Mouse (Mus musculus) splenic B cell, adult 2 months (primary cell): ENCODE measurements around the gene Gm11020.
"Not testable (repeated sequence)": the region's sequence is repeated elsewhere in the genome, so short reads cannot be mapped to it uniquely, and the experiment has no call there.

Experiments
- DNase-seq: peaks from one replicate; pipeline ENCODE4 v3.0.0-alpha.2; 2011; ENCODE audit warnings: low read depth, low spot score
- H3K27me3 ChIP-seq: 2 replicates; pipeline ENCODE4 v1.6.1; 2012; ENCODE audit warnings: mild to moderate bottlenecking, low read length, moderate library complexity, mixed read lengths; ENCODE audit not compliant: control insufficient read depth, poor library complexity, insufficient read depth, severe bottlenecking
- H3K36me3 ChIP-seq: 2 replicates; pipeline ENCODE4 v1.6.1; 2012; ENCODE audit warnings: mild to moderate bottlenecking, low read length, moderate library complexity, mixed read lengths; ENCODE audit not compliant: control insufficient read depth, poor library complexity, insufficient read depth, severe bottlenecking

Gm11020 gene

DNA sequence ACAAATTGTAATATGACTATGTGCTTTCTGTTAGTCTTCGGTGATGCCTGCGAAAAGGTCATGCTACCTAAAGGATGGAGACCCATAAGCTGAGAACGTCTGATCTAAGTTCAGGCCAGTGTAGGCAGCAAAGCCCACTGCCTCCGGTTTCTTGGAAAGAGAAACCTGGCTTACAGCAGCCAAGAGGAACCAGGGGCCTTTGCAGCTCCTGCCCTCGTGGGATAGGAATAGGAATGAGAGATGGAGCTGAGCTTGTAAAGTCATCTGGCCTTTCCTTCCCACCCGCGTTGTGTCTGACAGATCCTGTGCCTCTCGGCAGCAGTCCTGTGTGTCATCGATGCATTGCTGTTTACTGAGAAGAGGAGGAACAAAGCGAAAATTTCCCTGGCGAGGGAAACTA, at the start of gene Gm11020:
TSS of gene Gm11020 (plus strand) at position 301 of the 400 bp plus-strand sequence.
- DNase-seq, H3K36me3 ChIP-seq, H3K27me3 ChIP-seq: not testable (repeated sequence)

DNA sequence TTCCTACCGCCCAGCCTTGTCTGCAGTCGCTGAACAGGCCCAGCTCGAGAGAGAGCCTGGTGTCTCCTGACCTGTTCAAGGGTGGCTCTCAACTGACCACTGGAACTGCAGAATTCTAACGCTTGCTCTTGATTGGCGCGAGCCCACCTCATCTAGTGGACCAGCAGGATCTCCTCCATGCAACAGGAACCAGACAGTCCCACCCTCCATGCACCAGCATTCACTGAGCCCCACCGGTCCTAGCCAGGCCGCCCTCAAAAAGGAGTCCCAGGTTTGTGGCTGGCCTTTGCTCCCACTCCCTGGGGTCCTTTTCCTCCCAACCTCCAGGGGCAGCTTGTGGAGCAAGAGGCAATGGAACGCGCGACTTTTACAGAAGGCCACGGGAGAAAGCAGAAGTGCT, 28.3 kb upstream of the Gm11020 start, which contains the start of gene Cmtm2a:
TSS of gene Cmtm2a (minus strand) at position 101 of the 400 bp plus-strand sequence.
- not testable (repeated sequence) for H3K27me3 ChIP-seq, DNase-seq, H3K36me3 ChIP-seq

DNA sequence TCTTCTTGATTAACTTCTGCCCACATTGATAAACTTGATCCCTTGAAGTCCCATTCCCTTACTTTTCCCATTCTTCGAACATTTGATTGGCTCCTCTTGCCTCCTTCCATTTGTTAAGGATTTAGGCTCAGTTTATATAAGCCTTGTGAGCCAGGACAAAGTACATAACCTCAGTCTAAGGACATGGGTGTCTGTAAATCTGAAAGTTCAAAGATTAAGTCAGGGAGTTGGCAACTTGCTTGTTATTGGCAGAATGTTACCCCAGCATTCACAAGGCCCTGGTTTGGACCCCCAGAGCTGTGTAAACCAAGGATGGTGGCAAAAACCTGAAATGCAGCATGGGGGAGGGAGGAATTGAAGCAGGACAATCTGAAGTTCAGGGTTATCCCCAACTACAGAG, 27.0 kb upstream of the Gm11020 start:
- no peaks in the 10 kb centered on the region for H3K36me3 ChIP-seq
- no peaks in the 10 kb centered on the region for H3K27me3 ChIP-seq
- DNase-seq: no peak

DNA sequence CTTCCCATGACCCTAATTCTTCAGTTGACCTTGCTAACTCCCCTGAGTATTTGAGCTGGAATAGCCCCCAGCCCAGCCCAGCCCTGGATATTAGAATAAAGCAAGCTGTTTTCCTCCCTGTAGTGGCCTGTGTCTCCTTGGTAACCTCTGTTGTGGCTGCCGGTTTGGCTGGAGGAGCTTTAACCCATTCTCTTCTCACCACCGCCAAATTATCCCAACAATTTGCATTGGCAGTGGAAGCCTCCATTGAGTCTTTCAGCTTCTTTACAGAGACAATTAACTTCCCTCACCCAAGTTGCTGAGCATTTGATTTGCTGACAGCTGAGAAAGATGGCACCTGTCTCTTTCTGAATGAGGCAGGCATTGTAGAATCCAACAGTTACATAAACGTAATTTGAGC, 19.8 kb upstream of the Gm11020 start:
- H3K27me3 ChIP-seq, DNase-seq, H3K36me3 ChIP-seq: not testable (repeated sequence)

DNA sequence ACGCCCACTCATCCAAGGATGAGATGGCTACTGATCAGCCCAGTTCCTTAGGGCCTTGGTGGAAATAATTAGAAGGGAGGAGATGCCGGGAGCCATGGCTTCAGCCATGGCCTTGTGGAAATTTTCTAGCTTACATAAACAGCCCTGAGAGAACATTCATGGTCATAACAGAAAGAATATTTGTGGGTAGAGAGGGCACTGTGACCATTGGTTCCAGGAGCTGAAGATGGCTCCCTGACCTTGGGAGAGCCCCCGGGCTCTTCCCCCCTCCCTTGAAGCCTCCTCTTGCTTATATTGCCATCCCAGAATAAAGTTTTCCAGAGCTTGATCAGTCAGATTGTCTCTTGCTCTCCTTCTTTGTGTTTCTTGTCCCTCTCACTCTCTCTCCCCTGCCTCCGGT, 18.8 kb upstream of the Gm11020 start:
- DNase-seq, H3K27me3 ChIP-seq: not testable (repeated sequence)

DNA sequence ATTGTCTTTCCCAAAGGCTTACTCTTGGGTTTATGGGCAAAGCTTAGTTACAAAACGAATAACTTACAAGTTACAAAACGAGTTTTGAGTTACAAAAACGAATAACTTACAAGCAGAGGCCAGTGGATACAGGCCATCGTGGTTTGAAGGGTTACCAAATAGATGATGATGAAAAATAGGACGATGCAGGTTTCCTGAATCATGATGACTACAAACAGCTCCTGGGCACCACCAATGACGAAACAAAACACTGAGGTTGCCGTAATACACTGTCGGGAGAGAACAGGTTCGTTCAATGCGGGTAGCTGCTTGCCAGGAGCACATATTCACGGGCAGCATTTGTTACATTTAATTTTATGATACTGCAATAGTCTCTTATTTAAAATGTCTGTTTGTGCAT, 16.4 kb upstream of the Gm11020 start:
- Histone ChIP-seq H3K27me3 (no peaks in the 10 kb centered on the region), H3K36me3 (no peaks in the 10 kb centered on the region)
- DNase-seq: no peak

More for the DNA sequence above, 18.8 kb upstream of the Gm11020 start:
- H3K36me3 ChIP-seq: not testable (repeated sequence)

DNA sequence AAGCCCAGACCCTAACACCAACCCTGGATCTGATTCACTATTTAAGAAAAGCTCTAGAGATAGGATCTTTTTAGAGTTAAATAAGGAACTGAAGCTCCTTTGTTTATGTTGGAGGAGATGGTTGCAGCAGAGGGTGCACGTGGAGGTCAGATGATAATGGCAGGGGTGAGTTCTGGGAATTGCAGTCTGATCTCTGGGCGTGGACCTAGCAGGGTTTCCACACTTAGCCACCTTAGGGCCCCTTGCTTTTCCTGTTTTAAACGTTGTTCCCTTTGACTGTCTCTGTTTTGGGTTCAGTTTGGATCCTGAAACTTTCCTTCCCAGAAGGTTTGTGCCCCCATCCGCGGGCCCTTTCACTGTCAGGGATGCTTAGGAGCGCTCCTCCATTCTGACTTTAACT, 13.0 kb upstream of the Gm11020 start:
- H3K36me3 ChIP-seq, DNase-seq, H3K27me3 ChIP-seq: not testable (repeated sequence)

DNA sequence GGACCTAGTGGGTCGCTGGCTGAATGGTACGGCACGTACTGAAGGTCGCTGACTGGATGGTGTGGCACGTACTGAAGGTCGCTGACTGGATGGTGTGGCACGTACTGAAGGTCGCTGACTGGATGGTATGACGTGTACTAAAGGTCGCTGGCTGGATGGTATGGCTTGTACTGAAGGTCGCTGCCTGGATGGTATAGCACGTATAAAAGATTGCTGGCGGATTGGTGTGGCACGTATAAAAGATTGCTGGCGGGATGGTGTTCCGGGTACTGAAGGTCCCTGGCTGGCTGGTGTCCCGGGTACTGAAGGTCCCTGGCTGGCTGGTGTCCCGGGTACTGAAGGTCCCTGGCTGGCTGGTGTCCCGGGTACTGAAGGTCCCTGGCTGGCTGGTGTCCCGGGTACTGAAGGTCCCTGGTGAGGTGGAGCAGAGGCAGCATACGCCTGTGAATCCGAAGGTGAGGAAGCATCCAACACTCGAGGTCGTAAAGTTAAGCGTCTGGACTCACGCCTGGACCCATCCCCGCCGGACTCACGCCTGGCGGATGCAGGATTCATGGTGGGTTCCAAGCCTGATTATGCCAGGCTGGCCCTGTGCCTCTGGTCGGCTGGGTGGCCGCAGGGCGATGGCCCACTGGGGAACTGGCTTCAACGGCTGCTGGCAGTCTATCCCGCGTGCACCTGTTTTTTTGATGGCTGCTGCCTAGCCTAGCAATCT, 11.8 kb upstream of the Gm11020 start, which contains the start of the genes Gm45711 and Cmtm1:
TSS of gene Gm45711 (minus strand) at position 641 of the 715 bp plus-strand sequence.
TSS of gene Cmtm1 (minus strand) at position 705 of the 715 bp plus-strand sequence.
- H3K27me3 ChIP-seq, DNase-seq, H3K36me3 ChIP-seq: not testable (repeated sequence)

DNA sequence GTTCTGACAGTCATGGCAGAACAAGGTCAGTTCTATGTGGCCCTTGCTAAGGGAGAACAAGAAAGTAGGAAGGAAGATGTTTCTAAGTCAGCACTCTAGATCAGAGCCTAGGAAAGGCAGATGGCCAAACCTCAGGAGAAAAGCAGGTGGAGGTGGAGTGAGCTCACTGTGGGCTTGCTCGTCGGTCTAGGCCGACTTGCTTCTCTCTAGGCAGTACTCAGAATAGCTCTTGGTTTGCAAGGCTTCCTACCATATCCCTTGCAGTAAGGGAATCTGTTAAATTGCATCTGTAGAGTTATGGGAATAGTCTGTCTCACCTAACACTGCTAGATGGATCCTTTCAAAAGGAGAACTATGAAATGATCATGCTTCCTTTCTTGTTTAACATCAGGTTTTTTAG, 9.3 kb upstream of the Gm11020 start:
- not testable (repeated sequence) for H3K27me3 ChIP-seq, DNase-seq, H3K36me3 ChIP-seq

DNA sequence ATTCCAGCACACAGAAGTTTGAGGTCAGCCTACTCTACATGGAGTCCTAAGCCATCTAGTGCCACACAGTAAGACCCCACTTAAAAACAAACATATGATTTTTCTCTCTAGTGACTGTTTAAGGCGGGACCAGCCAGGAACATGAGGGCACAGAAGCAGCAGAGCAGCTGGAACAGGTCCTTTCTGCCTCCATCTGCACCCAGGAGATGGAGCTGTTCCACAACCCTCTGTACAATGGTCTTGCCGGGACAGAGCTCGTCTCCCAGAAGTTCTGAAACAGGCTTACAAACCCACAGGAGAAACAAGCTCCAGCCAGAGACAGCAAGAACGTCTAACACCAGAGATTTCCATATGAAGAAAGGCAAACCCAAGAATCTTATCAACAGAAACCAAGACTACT, 8.1 kb upstream of the Gm11020 start:
- H3K36me3 ChIP-seq: no peaks in the 10 kb centered on the region
- no peaks in the 10 kb centered on the region for H3K27me3 ChIP-seq
- no peak for DNase-seq

DNA sequence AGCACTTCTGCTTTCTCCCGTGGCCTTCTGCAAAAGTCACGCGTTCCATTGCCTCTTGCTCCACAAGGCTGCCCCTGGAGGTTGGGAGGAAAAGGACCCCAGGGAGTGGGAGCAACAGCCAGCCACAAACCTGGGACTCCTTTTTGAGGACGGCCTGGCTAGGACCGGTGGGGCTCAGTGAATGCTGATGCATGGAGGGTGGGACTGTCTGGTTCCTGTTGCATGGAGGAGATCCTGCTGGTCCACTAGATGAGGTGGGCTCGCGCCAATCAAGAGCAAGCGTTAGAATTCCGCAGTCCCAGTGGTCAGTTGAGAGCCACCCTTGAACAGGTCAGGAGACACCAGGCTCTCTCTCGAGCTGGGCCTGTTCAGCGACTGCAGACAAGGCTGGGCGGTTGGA, 563 bp downstream of the Gm11020 start, which contains the start of gene Cmtm2b:
TSS of gene Cmtm2b (plus strand) at position 301 of the 400 bp plus-strand sequence.
- not testable (repeated sequence) for DNase-seq, H3K36me3 ChIP-seq, H3K27me3 ChIP-seq

DNA sequence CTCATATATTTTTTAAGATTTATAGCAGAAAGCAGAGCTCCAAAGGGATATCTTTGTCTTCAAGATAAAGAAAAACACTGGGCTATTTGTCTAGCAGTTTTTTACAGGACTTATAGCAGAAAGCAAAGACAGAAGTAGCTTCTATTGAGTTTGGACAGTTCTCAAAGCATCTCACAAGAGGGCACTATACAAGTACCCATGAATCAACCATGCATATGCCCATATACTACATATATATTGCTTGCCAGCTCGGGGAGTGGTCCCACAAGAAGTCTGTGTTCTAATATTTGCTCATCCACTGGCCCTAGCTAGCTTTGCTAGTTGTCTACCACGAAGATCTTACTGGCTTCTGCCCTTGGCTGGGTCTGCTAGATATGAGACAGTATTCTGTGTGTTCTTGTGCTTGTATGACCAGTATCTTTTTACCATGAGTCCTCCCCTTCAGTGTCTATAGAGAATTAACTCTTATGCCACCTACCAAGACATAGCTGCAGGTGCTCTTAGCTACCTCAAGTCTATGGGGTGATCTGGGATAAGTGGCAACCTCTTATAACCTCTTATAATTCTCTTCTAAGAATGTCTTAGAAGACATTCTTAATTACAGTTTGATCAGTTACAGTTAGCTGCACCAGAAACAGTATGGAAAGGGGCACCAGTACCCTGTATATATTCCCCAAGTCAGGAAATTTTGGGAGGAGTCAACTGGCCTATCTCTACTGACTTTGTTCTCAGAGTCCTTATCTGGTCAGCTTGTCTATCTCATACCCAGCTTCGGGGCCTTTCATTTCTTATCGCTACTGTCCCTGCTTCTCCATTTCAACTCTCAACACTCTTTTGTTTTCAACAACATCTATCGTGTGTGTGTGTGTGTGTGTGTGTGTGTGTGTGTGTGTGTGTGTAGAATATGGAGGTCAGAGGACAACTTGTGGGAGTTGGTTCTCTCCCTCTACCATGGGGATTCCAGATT, 11.6 kb downstream of the Gm11020 start:
- Histone ChIP-seq H3K36me3 (no peaks in the 10 kb centered on the region), H3K27me3 (no peaks in the 10 kb centered on the region)
- DNase-seq: no peak

DNA sequence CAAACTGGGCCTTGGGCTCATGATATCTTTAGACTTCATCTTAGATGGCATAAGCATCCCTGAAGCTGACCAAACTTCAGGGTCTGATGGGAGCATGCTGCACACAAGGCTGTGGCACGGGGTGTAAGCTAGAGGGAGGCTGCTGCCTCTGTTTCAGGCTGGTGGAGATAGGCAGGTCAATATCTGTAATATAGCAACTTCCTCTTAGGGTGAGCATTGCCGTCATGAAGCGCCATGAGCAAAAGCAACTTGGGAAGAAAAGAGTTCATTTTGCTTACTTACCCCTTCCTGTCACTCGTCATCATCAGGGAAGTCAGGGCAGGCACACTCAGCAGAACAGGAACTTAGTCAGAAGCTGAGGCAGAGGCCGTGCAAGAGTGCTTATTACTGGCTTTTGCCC, 12.4 kb downstream of the Gm11020 start:
- Histone ChIP-seq H3K36me3 (no peaks in the 10 kb centered on the region), H3K27me3 (no peaks in the 10 kb centered on the region)
- DNase-seq: no peak

DNA sequence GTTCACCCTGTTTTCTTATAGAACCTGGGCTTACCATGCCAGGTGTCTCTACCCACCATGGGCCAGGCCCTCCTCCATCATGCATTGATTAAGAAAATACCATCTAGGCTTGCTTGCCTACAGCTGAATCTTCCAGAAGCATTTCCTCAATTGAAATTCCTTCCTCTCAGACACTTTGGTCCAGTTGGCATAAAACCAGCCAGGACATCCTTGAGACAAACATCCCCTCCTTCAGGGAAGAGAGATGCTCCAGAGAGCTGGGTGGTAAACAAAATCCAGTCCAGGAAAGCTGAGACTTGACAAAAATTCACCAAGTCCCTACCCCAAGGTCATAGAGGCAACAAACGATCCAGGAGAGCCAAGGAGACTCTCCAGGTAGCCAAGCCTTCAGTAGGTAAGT, 12.8 kb downstream of the Gm11020 start:
- Histone ChIP-seq H3K27me3 (no peaks in the 10 kb centered on the region), H3K36me3 (no peaks in the 10 kb centered on the region)
- DNase-seq: no peak

DNA sequence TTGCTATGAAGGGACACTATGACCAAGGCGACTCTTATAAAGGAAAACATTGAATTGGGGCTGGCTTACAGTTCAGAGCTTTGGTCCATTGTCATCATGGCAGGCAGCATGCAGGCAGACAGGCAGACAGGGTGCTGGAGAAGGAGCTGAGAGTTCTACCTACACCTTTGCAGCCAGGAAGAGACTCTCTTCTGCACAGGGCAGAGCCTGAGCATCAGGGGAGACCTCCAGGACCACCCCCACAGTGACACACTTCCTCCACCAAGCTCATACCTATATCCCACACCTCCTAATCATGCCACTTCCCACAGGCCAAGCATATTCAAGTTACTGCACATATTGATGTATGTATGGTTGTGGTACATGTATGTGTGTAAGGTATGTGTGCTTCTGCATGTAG, 15.4 kb downstream of the Gm11020 start:
- H3K27me3 ChIP-seq: no peaks in the 10 kb centered on the region
- H3K36me3 ChIP-seq: no peaks in the 10 kb centered on the region
- DNase-seq: no peak
